Mouse (Mus musculus): ENCODE results near the gene Eng.

DNA sequence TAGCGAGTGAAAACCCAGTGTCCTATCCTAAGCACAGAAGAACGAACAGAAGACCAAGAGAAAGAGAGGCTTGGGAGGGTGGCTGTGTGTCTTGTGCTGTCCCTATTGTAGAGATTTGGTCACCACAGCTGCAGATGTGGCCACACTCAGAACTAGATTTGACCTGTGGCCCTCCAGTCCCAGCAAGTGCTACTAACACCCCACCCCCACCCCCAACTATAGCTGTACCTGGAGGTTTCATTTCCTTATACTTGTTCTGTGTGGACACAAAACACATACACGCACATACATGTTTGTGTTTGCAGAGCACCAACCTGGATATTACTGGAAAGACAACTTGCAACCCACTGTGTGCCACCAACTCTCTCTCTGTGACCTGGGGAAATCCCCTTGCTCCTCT, 73.7 kb downstream of the Eng start:
- TF ChIP-seq POLR2A (IDR thresholded peaks at IDR 0.05; ENCODE audit: borderline replicate concordance, control insufficient read depth, low read depth, low read length) (no peak), CTCF (IDR thresholded peaks at IDR 0.05; ENCODE audit: control insufficient read depth, insufficient read depth, low read length) (no peak)
